Mouse (Mus musculus): ENCODE measurements around the gene Sart3. TPM values are rescaled to one million over a fixed set of nuclear protein-coding genes. Genes with fewer than 3 reads are reported as not detected.
A peak's percentile ranks its signal among the peaks of the same experiment; 100 is the strongest.

The Sart3 gene
- polyA plus RNA-seq, 1 experiment from 2014 or later = 45.8 TPM

DNA sequence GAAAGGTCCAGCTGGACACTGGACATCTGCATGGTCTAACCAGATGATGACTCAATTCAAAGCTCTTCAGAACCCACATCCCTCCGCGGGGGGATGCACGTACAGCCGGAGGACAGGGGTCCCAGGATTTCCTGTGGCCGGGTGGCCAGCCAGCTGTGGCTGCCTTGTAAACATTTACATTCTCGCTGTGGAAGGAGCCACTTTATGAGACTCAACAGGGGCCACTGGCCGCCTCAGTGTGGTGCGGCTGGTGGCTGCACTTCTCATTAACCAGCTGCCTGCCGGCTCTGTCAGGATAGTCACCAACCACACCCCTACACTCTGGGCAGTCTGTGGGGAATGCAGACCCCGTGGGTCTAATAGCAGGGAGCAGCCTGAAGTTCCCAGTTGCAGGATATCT, 34.1 kb upstream of the Sart3 start:
- H3K36me3 ChIP-seq = no peaks in the 10 kb centered on the region
- H3K27ac ChIP-seq = peak overlapping the region; percentile 40; the same call in 1 of the 2 replicates
- peaks cover 9% of the 10 kb centered on the region; the same call in 1 of the 2 replicates for H3K4me1 ChIP-seq
- no peaks in the 10 kb centered on the region for H3K27me3 ChIP-seq (replicated peaks)
- H3K4me3 ChIP-seq (replicated peaks) = no peak overlapping the region
- no peaks in the 10 kb centered on the region for H3K9me3 ChIP-seq
- no peak overlapping the region for H3K4me2 ChIP-seq
- ATAC-seq (ENCODE audit: insufficient read depth, low FRiP score, low read depth) = peak; percentile 33; the same call in 1 of the 2 replicates
- 8% methylated on average over 10 of the region's 10 CpGs for WGBS
- H3K9ac ChIP-seq = no peak overlapping the region

DNA sequence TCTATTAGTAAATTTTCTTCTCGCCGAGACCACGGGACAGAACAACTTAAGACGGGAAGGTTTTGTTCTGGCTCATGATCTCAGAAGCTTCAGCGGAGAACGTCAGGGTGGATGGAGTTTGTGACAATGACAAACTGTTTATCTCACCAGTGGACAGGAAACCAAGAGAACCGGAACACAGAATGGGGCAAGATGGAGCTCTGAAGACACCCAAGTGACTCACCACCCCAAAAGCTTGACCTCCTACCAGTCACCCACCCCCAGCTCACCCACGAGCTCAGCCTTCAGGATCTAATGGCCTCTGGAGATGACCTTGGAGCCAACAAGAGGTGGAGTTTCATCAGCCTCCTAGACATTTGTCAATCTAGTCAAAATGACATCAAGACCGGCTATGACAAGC, 33.0 kb upstream of the Sart3 start:
- Histone ChIP-seq H3K4me1 (peaks cover 14% of the 10 kb centered on the region; the same call in 1 of the 2 replicates), H3K4me2 (no peak overlapping the region), H3K36me3 (no peaks in the 10 kb centered on the region), H3K4me3 (replicated peaks) (no peak overlapping the region), H3K27me3 (replicated peaks) (no peaks in the 10 kb centered on the region), H3K27ac (no peak overlapping the region), H3K9me3 (no peaks in the 10 kb centered on the region), H3K9ac (no peak overlapping the region)
- WGBS = 85% methylated on average over 9 of the region's 9 CpGs
- ATAC-seq (ENCODE audit: insufficient read depth, low FRiP score, low read depth) = no peak

- peaks cover 15% of the 10 kb centered on the region; the same call in 1 of the 2 replicates for H3K4me1 ChIP-seq
- H3K9ac ChIP-seq = no peak overlapping the region
- no peaks in the 10 kb centered on the region for H3K27me3 ChIP-seq (replicated peaks)
- no peak overlapping the region for H3K4me3 ChIP-seq (replicated peaks)
- H3K27ac ChIP-seq = no peak overlapping the region; the same call in 1 of the 2 replicates
- H3K9me3 ChIP-seq = no peaks in the 10 kb centered on the region
- WGBS = 54% methylated on average over 7 of the region's 7 CpGs
- H3K36me3 ChIP-seq = no peaks in the 10 kb centered on the region
- no peak overlapping the region for H3K4me2 ChIP-seq
- ATAC-seq (ENCODE audit: insufficient read depth, low FRiP score, low read depth) = no peak
Measured at GRCm38 (mm10) chr5:113804395-113804966, 32.2 kb upstream of the Sart3 start.

DNA sequence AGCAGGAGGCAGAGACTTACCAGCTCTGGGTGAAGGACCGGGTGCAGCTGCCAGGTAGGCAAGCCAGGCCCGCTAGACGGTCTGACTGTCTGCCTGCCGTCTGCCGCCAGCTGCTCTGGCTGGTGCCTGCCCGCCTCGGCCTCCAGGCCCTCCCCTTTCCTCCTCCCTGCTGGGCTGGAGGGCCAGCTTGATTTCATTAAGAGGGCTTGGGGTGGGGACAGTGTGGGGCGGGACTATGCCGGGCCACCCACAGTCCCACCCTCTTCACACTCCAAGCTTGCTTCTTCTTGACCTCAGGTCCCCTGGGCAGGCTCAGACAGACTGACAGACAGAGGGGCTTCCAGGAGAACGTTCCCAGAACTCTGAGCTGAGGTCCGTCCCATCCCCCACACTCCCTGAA, 28.0 kb upstream of the Sart3 start, which contains the start of gene Tmem119:
Gene Tmem119, minus strand, starts transcription at position 237 of the 400 bp plus-strand sequence.
- Histone ChIP-seq H3K4me2 (peak within 1 kb of the TSS; percentile 51), H3K36me3 (no peaks in the 10 kb centered on the region), H3K9me3 (no peaks in the 10 kb centered on the region), H3K27me3 (replicated peaks) (no peaks in the 10 kb centered on the region), H3K27ac (peak within 1 kb of the TSS; percentile 77), H3K4me3 (replicated peaks) (peak within 1 kb of the TSS; percentile 44), H3K9ac (peak within 1 kb of the TSS; percentile 10; the same call in 1 of the 2 replicates), H3K4me1 (peaks cover 31% of the 10 kb centered on the region)
- ATAC-seq (ENCODE audit: insufficient read depth, low FRiP score, low read depth) = peak; percentile 82
- 3% methylated on average over 11 of the region's 11 CpGs for WGBS

DNA sequence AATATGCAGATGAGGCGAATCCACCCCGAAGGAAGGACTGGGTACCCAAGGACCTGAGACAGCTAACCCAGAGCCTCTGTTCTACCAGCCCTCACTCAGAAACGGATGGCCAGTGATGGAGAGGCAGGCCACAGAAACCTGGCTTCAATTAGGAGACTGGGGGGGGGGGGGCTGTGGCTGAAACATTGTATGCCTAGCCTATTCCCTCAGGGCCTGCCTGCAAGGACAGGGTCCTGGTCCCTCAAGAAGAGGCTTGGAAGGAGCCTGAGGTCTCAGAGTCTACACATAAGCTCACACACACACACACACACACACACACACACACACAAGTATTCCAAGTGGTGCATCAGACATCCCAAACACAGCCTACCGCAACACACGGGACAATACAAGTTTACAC, 27.4 kb upstream of the Sart3 start:
- peak overlapping the region; percentile 51 for H3K4me2 ChIP-seq
- no peaks in the 10 kb centered on the region for H3K9me3 ChIP-seq
- H3K27ac ChIP-seq = peak overlapping the region; percentile 77
- WGBS = 40% methylated on average over 5 of the region's 5 CpGs
- H3K36me3 ChIP-seq = 0 out of 2 replicates have a peak, but pooled peaks cover 3% of the 10 kb centered on the region
- no peak for ATAC-seq (ENCODE audit: insufficient read depth, low FRiP score, low read depth)
- H3K4me1 ChIP-seq = peaks cover 31% of the 10 kb centered on the region
- H3K4me3 ChIP-seq (replicated peaks) = peak overlapping the region; percentile 44
- 0 out of 2 replicates have a peak overlapping the region, but pooled peaks have one; percentile 10 for H3K9ac ChIP-seq
- H3K27me3 ChIP-seq (replicated peaks) = no peaks in the 10 kb centered on the region

- H3K4me3 ChIP-seq (replicated peaks) = peak overlapping the region; percentile 44
- ATAC-seq (ENCODE audit: insufficient read depth, low FRiP score, low read depth) = no peak
- H3K27ac ChIP-seq = no peak overlapping the region
- H3K9ac ChIP-seq = no peak overlapping the region
- H3K36me3 ChIP-seq = 0 out of 2 replicates have a peak, but pooled peaks cover 4% of the 10 kb centered on the region
- H3K4me1 ChIP-seq = peaks cover 31% of the 10 kb centered on the region
- H3K4me2 ChIP-seq = peak overlapping the region; percentile 51
- H3K9me3 ChIP-seq = no peaks in the 10 kb centered on the region
- WGBS = 61% methylated on average over 9 of the region's 9 CpGs
- no peaks in the 10 kb centered on the region for H3K27me3 ChIP-seq (replicated peaks)
Measured at GRCm38 (mm10) chr5:113798525-113798924, 26.2 kb upstream of the Sart3 start.

DNA sequence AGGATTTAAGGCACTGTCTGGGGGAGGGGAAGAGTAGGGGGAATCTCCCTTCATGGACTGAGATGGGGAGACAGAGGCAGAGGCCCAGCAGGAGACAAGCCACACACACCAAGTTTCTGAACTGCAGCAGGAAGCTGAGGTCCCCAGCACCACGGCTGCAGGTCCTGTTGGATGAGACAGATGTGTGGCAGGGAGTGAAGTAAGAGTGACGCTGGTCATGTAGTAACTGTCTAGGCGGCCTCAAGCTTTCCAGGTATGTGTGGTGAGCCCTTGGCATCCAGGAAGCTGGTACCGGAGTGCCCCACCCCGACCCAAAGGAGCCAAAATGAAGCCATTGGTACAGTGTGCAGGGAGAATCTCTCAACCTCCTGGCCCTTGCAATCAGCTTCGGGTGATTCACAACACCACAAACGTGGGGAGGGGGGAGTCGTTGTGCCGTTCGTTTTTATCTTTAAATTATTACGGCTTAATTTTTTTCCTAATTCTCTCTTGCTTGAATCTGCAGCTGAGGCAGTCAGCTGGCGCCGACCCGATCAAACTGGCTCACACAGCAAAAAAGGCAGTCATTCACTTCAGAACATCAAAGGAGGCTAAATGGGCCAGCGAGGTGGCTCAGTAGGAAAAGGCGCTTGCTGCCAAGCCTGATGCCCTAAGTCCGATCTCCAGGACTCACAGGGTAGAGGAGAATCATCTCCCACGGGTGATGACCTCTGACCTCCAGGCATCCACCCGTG, 25.0 kb upstream of the Sart3 start:
- Histone ChIP-seq H3K4me3 (replicated peaks) (peak overlapping the region; percentile 44), H3K36me3 (0 out of 2 replicates have a peak, but pooled peaks cover 4% of the 10 kb centered on the region), H3K9ac (no peak overlapping the region), H3K9me3 (no peaks in the 10 kb centered on the region), H3K27ac (peak overlapping the region; percentile 60), H3K27me3 (replicated peaks) (no peaks in the 10 kb centered on the region), H3K4me2 (peak overlapping the region; percentile 51), H3K4me1 (peaks cover 31% of the 10 kb centered on the region)
- ATAC-seq (ENCODE audit: insufficient read depth, low FRiP score, low read depth) = no peak
- WGBS = 18% methylated on average over 19 of the region's 19 CpGs

- Histone ChIP-seq H3K36me3 (0 out of 2 replicates have a peak, but pooled peaks cover 4% of the 10 kb centered on the region), H3K4me1 (peaks cover 35% of the 10 kb centered on the region), H3K4me3 (replicated peaks) (peak overlapping the region; percentile 44), H3K9ac (no peak overlapping the region), H3K27me3 (replicated peaks) (no peaks in the 10 kb centered on the region), H3K4me2 (peak overlapping the region; percentile 51), H3K9me3 (no peaks in the 10 kb centered on the region), H3K27ac (peak overlapping the region; percentile 60)
- no peak for ATAC-seq (ENCODE audit: insufficient read depth, low FRiP score, low read depth)
- 6% methylated on average over 13 of the region's 13 CpGs for WGBS
Measured at GRCm38 (mm10) chr5:113796401-113797148, 24.3 kb upstream of the Sart3 start.

DNA sequence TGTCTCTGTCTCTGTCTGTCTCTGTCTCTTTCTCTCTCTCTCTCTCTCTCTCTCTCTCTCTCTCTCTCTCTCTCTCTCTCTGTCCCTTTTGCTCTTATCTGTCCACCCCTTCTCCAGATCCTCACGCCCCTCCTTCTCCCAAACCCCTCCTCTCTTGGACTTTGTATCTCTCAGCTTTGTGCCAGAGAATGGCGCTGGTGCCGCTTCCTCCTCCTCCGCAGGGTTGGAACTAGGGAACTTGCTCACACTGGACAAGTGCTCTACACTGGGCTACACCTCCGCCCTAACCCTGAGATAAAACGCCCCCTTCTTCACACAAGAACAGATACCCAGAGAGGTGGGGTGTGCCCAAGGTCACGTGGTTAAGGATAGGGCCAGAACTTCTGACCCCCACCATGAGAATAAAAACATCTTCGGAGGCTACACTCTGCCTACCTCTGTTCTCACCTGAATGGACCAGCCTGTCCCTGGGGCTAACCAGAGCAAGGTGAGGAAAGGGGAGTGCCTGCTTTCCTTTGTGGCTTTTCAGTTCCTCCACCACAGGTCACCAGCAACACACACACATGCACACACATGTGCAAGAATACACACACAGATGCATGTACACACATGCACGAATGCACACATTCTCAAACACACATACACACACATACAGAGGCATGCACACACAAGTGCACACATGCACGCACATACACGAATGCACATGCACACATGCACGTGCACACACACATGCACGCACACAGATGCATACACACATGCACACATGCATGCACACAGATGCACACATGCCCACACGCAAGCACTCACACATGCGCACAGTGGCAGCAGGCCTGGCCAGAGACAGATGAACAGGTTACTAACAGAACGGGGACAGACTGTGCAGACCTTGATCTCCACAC, 19.1 kb upstream of the Sart3 start:
- Histone ChIP-seq H3K9me3 (no peaks in the 10 kb centered on the region), H3K36me3 (0 out of 2 replicates have a peak, but pooled peaks cover 4% of the 10 kb centered on the region), H3K27me3 (replicated peaks) (no peaks in the 10 kb centered on the region), H3K4me2 (no peak overlapping the region), H3K27ac (no peak overlapping the region), H3K4me3 (replicated peaks) (no peak overlapping the region), H3K4me1 (peaks cover 30% of the 10 kb centered on the region), H3K9ac (no peak overlapping the region)
- WGBS = 76% methylated on average over 16 of the region's 16 CpGs
- no peak for ATAC-seq (ENCODE audit: insufficient read depth, low FRiP score, low read depth)

DNA sequence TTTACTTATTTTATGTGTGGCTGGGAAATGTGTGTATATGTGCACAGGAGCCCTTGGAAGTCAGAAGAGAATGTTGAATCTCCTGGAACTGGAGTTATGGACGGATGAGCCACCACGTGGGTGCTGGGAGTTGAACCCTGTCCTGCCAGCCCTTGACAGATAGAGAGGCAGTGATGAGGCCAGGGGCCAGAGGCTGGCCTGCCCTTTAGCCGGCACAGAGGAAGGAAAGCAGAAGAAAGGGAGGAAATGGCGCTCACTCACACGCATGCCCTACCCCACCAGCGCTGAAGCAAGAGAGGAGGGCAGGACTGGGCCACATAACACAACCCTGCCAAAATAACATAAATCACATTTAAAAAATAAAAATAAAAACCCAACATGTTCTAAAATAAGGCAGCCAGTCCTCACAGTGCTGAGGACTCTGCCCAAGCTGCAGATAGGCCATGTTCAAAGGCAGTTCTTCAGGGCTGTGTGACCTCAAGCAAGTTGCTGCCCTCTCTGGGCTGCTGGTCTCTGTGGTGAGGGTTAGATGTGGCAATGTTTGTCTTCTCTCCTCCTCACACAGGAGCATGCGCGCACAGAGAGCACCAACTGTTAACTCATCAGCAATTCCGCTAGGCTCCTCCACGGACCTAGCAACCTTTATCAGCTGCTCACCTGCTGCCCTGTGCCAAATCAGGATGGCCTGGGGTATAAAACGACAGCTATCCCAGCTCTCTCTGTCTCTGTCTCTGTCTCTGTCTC, 18.3 kb upstream of the Sart3 start:
- peak overlapping the region; percentile 59; the same call in 1 of the 2 replicates for H3K27ac ChIP-seq
- 0 out of 2 replicates have a peak, but pooled peaks cover 4% of the 10 kb centered on the region for H3K36me3 ChIP-seq
- 54% methylated on average over 11 of the region's 11 CpGs for WGBS
- H3K27me3 ChIP-seq (replicated peaks) = no peaks in the 10 kb centered on the region
- peaks cover 25% of the 10 kb centered on the region for H3K4me1 ChIP-seq
- no peak overlapping the region for H3K4me3 ChIP-seq (replicated peaks)
- no peaks in the 10 kb centered on the region for H3K9me3 ChIP-seq
- H3K4me2 ChIP-seq = no peak overlapping the region
- H3K9ac ChIP-seq = no peak overlapping the region
- ATAC-seq (ENCODE audit: insufficient read depth, low FRiP score, low read depth) = no peak

Measured in stomach, embryonic 15.5 days (tissue).